Mouse (Mus musculus): ENCODE data around the gene Krtap3-1.

DNA sequence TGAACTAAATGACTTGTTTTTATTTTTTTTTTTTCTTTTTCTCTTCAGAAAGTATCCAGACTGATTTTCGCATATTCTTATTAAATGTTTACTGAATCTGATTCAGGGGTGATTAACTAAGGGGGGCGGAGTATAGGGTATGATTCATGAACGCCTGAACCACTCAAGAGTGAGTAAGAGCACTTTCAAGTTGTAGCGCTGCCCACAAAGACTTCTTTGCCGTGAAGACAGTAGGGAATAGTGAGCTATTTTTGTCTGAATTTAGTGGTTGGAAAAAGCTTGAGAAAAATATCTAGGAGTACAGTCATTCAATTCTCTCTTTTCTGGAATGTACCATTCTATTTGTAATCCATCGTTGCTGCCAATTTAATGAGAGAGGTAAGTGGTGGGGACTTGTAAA is 15.1 kb upstream of the Krtap3-1 start:
- TF ChIP-seq CTCF (conservative IDR thresholded peaks at IDR 0.05; ENCODE audit: low read length): no peak
- TF ChIP-seq NANOG (IDR thresholded peaks at IDR 0.05; ENCODE audit: borderline replicate concordance, low read length): no peak
